Mouse (Mus musculus) heart, adult 2 months (tissue): ENCODE data around the gene Dennd4a. TPM values are rescaled to one million over a fixed set of nuclear protein-coding genes. Genes with fewer than 3 reads are reported as not detected.

Source experiments
- DNase-seq, 2 experiments: peaks; one replicate each; pipeline ENCODE4 v3.0.0; 2021
- H3K27ac ChIP-seq: fragments of 200-600 bp; 2 replicates; pipeline ENCODE4 v1.8.1; 2022
- H3K27me3 ChIP-seq: fragments of 200-500 bp; 2 replicates; pipeline ENCODE4 v1.6.1; 2012; ENCODE audit warnings: mild to moderate bottlenecking, low read length, inconsistent platforms, mixed read lengths; ENCODE audit not compliant: control insufficient read depth, insufficient read depth
- H3K36me3 ChIP-seq: fragments of 200-500 bp; 2 replicates; pipeline ENCODE4 v1.6.1; 2012; ENCODE audit warnings: low read length, inconsistent platforms; ENCODE audit not compliant: control insufficient read depth, insufficient read depth
- H3K4me1 ChIP-seq: fragments of 200-500 bp; 2 replicates; pipeline ENCODE4 v1.6.1; 2011; ENCODE audit warnings: low read length; ENCODE audit not compliant: control insufficient read depth, insufficient read depth
- H3K4me3 ChIP-seq: fragments of 200-600 bp; 2 replicates; pipeline ENCODE4 v1.8.1; 2022
- H3K79me2 ChIP-seq: fragments of 200-500 bp; replicated peaks from 2 replicates; pipeline ENCODE4 v1.6.1; 2012; ENCODE audit warnings: mild to moderate bottlenecking, inconsistent platforms, low read length, moderate library complexity, mixed read lengths; ENCODE audit not compliant: control insufficient read depth, insufficient read depth
- H3K9ac ChIP-seq: fragments of 200-500 bp; 2 replicates; pipeline ENCODE4 v1.6.1; 2012; ENCODE audit warnings: low read depth, mild to moderate bottlenecking, control low read depth, inconsistent platforms, low read length, mixed read lengths
- CTCF ChIP-seq: fragments of 200-600 bp; IDR thresholded peaks from 2 replicates; pipeline ENCODE4 v1.8.1; 2022; ENCODE audit warnings: antibody characterized with exemption, mild to moderate bottlenecking, moderate library complexity
- EP300 ChIP-seq: fragments of 200-500 bp; IDR thresholded peaks from 2 replicates; pipeline ENCODE4 v1.6.1; 2011; ENCODE audit warnings: low read depth, low read length, control low read depth; ENCODE audit not compliant: insufficient read depth
- POLR2A ChIP-seq: fragments of 200-500 bp; IDR thresholded peaks from 2 replicates; pipeline ENCODE4 v1.6.1; 2011; ENCODE audit warnings: mild to moderate bottlenecking, low read depth, low read length, control low read depth; ENCODE audit not compliant: insufficient read depth
- WGBS: fragments of 180-500 bp; shearing (Covaris S2); methylation state at CpG from one replicate; pipeline ENCODE4 v1.1.7; 2018; 5-methylcytosine and 5-hydroxymethylcytosine counted together
- intact Hi-C: fragments of 180-260 bp; cut with DNase I; formaldehyde crosslinking; loops from one replicate; pipeline ENCODE4 v1.15.1; 2025
- polyA plus RNA-seq: library from polyadenylated mRNA; depleted of rRNA; stranded (reverse); fragments of >200 nt; gene quantifications from 2 replicates; pipeline ENCODE4 v1.2.3, GENCODE M21; 2012
- total RNA-seq, 2 experiments: library from RNA; stranded (reverse); gene quantifications; 2 replicates each; pipeline ENCODE4 v1.2.3; 2021

Dennd4a gene
- total and polyA plus RNA-seq, 3 experiments, result 4.5 to 10.2 (median 6.8) TPM

DNA sequence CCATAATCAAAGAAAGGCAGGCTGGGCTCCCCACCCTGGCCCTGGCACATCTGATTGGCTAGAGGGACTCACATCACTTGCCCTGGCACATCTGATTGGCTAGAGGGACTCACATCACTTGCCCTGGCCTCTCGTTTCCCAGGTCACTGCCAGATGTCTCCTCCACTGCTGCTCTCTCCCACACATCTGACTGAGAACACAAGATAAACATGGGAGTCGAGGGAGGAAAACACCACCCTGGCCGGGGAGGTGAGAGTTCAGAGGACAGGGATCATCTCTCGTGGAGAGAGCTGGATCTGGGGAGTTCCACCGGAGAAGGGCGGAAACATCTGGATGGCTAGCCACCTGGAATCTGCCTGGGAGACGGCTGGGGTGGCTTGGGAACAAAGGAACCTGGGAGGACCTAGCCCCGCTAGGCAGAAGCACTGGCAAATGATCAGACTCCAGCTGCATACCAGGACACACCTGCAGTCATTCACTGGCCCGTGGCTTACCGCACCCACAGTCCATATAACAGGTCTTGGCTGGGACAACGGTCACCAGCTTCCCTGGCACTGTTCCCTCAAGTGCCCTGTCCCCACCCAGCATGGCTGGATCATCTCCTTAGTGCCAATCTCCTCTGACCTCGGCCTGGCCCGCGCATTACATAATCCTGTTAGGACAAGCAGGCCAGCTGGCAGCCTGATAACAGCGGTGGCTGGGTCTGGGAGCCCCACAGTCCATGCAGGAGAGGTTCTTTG is 123.0 kb downstream of the Dennd4a start:
- Histone ChIP-seq H3K4me1 (peaks cover 22% of the 10 kb centered on the region), H3K79me2 (no peaks in the 10 kb centered on the region), H3K27ac (peak overlapping the region; percentile 60), H3K27me3 (no peaks in the 10 kb centered on the region), H3K9ac (no peak overlapping the region), H3K36me3 (no peaks in the 10 kb centered on the region), H3K4me3 (no peak overlapping the region)
- intact Hi-C loops, result no loop called here
- 18% methylated on average over 15 of the region's 15 CpGs for WGBS
- TF ChIP-seq POLR2A, result no peak
- peak; percentile 62 for TF ChIP-seq EP300
- no peak for TF ChIP-seq CTCF
- DNase-seq, result peak; percentile 71 to 81

DNA sequence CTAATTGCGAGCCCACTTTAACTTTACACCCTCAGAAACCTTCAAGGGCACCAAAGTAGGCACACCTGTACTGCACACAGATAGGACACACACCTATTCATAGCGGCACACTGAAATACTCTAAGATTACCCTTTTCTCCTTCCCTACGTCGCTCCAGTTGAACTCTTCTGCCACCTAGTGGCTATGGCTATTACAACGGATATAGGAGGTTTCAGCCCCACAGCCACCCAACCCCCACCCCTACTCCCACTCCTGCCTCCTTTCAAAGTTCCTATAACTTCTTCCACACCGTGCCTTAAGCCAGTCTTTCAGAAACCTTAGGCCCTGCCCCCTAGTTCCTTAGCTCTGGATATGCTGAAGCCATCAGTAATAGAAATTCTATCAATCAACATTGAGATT is 125.4 kb downstream of the Dennd4a start:
- peak; percentile 96 for TF ChIP-seq CTCF
- TF ChIP-seq EP300, result peak; percentile 58; the same call in 1 of the 2 replicates
- TF ChIP-seq POLR2A, result no peak
- Histone ChIP-seq H3K4me1 (peaks cover 14% of the 10 kb centered on the region), H3K27ac (no peak overlapping the region), H3K9ac (no peak overlapping the region), H3K4me3 (no peak overlapping the region), H3K27me3 (no peaks in the 10 kb centered on the region), H3K79me2 (no peaks in the 10 kb centered on the region), H3K36me3 (no peaks in the 10 kb centered on the region)
- peak; percentile 46 to 58 for DNase-seq
- intact Hi-C loops, result loop anchor here (1.0 kb wide), 2 partner anchors 33 to 157 kb away; no protein-coding TSS in a partner anchor
- WGBS, result 10% methylated on average over 6 of the region's 6 CpGs

DNA sequence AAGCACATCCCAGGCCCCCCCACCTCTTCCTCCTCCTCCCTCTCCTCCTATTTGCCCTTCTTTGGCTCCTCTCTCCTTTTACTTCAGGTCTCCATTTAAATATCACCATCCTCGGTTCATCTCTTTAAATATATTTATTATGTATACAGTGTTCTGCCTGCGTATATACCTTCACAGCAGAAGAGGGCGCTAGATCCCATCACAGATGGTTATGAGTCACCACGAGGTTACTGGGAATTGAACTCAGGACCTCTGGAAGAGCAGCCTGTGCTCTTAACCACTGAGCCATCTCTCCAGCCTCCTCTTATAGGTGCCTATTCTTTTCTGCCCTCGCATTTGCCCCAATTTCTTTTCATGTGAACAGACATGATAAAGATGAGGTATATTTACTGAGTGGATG is 126.4 kb downstream of the Dennd4a start:
- Histone ChIP-seq H3K4me3 (no peak overlapping the region), H3K27me3 (no peaks in the 10 kb centered on the region), H3K4me1 (peaks cover 5% of the 10 kb centered on the region), H3K9ac (no peak overlapping the region), H3K36me3 (no peaks in the 10 kb centered on the region), H3K79me2 (no peaks in the 10 kb centered on the region), H3K27ac (no peak overlapping the region)
- TF ChIP-seq CTCF (peak; percentile 7; the same call in 1 of the 2 replicates), POLR2A (no peak)
- WGBS, result 62% methylated on average over 5 of the region's 5 CpGs
- intact Hi-C loops, result no loop called here
- no peak for DNase-seq

DNA sequence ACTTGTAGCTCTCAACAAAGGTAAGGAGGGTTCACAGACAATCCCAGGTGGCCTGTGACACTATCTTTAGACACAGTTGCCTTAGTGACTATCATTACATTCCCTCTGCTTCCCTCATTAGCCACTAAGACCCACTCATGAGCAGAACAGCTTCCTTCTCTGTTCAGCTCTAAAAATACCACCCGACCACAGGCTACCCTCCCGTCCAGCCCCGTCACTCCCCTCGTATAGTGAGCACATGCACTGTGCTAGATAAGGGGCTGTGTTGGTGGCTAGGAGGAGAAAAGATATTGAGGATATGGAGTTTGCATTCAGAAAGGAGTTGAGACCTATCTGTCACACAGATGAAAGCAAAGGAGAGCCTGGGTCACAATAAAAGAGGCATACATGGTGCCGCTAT is 127.4 kb downstream of the Dennd4a start:
- 33% methylated on average over 5 of the region's 5 CpGs for WGBS
- Histone ChIP-seq H3K27ac (no peak overlapping the region), H3K36me3 (no peaks in the 10 kb centered on the region), H3K9ac (no peak overlapping the region), H3K4me3 (no peak overlapping the region), H3K27me3 (no peaks in the 10 kb centered on the region), H3K79me2 (no peaks in the 10 kb centered on the region), H3K4me1 (peaks cover 5% of the 10 kb centered on the region)
- intact Hi-C loops, result no loop called here
- DNase-seq, result no peak
- TF ChIP-seq CTCF (no peak), EP300 (no peak), POLR2A (no peak)

DNA sequence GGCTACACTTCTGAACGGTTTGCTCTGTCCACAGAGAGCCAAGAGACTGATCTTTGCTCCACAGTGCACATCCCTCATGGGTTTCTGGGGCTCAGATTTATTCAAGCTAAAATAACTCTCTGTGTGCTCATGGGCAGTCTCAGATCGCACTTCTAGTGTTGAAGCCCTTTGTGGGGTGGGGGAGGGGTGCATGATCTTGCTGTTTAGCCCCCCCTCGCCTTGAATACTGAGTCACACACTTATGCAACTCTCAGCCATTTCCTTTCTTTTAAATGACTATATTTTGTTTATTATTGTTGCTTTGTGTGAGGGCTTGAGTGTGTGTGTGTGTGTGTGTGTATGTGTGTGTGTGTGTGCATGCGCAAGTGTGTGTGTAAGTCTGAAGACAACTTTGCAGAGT is 128.1 kb downstream of the Dennd4a start:
- no peak for TF ChIP-seq CTCF
- TF ChIP-seq POLR2A, result no peak
- TF ChIP-seq EP300, result no peak
- WGBS, result 43% methylated on average over 4 of the region's 4 CpGs
- H3K9ac ChIP-seq, result no peak overlapping the region
- H3K27me3 ChIP-seq, result no peaks in the 10 kb centered on the region
- no peak overlapping the region for H3K27ac ChIP-seq
- no peak overlapping the region for H3K4me3 ChIP-seq
- H3K4me1 ChIP-seq, result peaks cover 4% of the 10 kb centered on the region
- intact Hi-C loops, result no loop called here
- H3K36me3 ChIP-seq, result no peaks in the 10 kb centered on the region
- DNase-seq, result no peak
- no peaks in the 10 kb centered on the region for H3K79me2 ChIP-seq

DNA sequence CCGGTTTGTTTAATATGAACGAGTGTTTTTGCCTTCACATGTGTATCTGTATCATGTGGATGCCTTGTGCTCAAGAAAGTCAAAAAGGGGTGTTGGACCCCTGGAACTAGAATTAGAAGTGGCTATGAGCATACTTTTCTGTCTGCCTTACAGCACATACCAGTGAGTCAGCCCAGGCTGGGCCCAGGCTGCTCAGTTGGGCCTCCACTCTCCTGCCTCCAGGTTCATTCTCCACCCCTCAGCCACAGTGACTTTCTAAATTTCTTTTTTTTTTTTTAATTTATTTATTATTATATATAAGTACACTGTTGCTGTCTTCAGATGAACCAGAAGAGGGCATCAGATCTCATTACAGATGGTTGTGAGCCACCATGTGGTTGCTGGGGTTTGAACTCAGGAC is 128.7 kb downstream of the Dennd4a start:
- Histone ChIP-seq H3K36me3 (no peaks in the 10 kb centered on the region), H3K4me1 (peaks cover 2% of the 10 kb centered on the region; the same call in 1 of the 2 replicates), H3K27me3 (no peaks in the 10 kb centered on the region), H3K79me2 (no peaks in the 10 kb centered on the region), H3K9ac (no peak overlapping the region), H3K27ac (no peak overlapping the region), H3K4me3 (no peak overlapping the region)
- TF ChIP-seq CTCF (no peak), EP300 (no peak), POLR2A (no peak)
- intact Hi-C loops, result no loop called here
- WGBS, result 86% methylated on average over 2 of the region's 2 CpGs
- DNase-seq, result no peak
